Mouse (Mus musculus): ENCODE results near the gene Gm37240. TPM values are rescaled to one million over a fixed set of nuclear protein-coding genes. Genes with fewer than 3 reads are reported as not detected.
A peak's percentile ranks its signal among the peaks of the same experiment; 100 is the strongest.

Gm37240 gene
- total and polyA plus RNA-seq, 3 experiments, result 7.4 to 12.2 (median 7.4) TPM

- no peak for DNase-seq
These were observed 1244.4 kb downstream of the Gm37240 start for GRCm38 (mm10) chr3:84642942-84643341.

- no peak for DNase-seq
These were observed 1245.9 kb downstream of the Gm37240 start for GRCm38 (mm10) chr3:84641391-84641790.

GRCm38 (mm10) chr3:84640536-84640935, 1246.8 kb downstream of the Gm37240 start:
- no peak for DNase-seq

- peak; percentile 64 for DNase-seq
These were observed 1247.4 kb downstream of the Gm37240 start for GRCm38 (mm10) chr3:84639767-84640500.

GRCm38 (mm10) chr3:84638858-84639257, 1248.5 kb downstream of the Gm37240 start:
- DNase-seq, result no peak

GRCm38 (mm10) chr3:84637890-84638578, 1249.3 kb downstream of the Gm37240 start:
- DNase-seq, result no peak

GRCm38 (mm10) chr3:84637095-84637494, 1250.2 kb downstream of the Gm37240 start:
- DNase-seq, result no peak

- DNase-seq, result no peak
These were observed 1255.7 kb downstream of the Gm37240 start for GRCm38 (mm10) chr3:84631586-84631985.

GRCm38 (mm10) chr3:84622026-84622425, 1265.3 kb downstream of the Gm37240 start:
- DNase-seq, result no peak

GRCm38 (mm10) chr3:84619725-84620124, 1267.6 kb downstream of the Gm37240 start:
- DNase-seq, result no peak

- no peak for DNase-seq
These were observed 1268.3 kb downstream of the Gm37240 start for GRCm38 (mm10) chr3:84619056-84619455.

- no peak for DNase-seq
These were observed 1268.7 kb downstream of the Gm37240 start for GRCm38 (mm10) chr3:84618627-84619026.

- DNase-seq, result no peak
These were observed 1271.5 kb downstream of the Gm37240 start for GRCm38 (mm10) chr3:84615856-84616225.

- peak; percentile 38 for DNase-seq
These were observed 1272.1 kb downstream of the Gm37240 start for GRCm38 (mm10) chr3:84615050-84615855.

GRCm38 (mm10) chr3:84610183-84610710, 1277.1 kb downstream of the Gm37240 start:
- no peak for DNase-seq

GRCm38 (mm10) chr3:84603212-84603611, 1284.1 kb downstream of the Gm37240 start:
- no peak for DNase-seq

- no peak for DNase-seq
These were observed 1284.6 kb downstream of the Gm37240 start for GRCm38 (mm10) chr3:84602759-84603158.

GRCm38 (mm10) chr3:84601870-84602495, 1285.3 kb downstream of the Gm37240 start:
- no peak for DNase-seq

GRCm38 (mm10) chr3:84598756-84599155, 1288.6 kb downstream of the Gm37240 start:
- DNase-seq, result no peak

- DNase-seq, result no peak
These were observed 1289.2 kb downstream of the Gm37240 start for GRCm38 (mm10) chr3:84597996-84598734.

GRCm38 (mm10) chr3:84595677-84596234, 1291.6 kb downstream of the Gm37240 start:
- DNase-seq, result no peak
